Mouse (Mus musculus) intestine, embryonic 15.5 days (tissue): ENCODE data around the gene Pym1. TPM values are rescaled to one million over a fixed set of nuclear protein-coding genes. Genes with fewer than 3 reads are reported as not detected.

ENCODE experiments used
- ATAC-seq: fragments of 200-750 bp; cut with Nextera tagmentation; 2 replicates; pipeline ENCODE4 v1.8.0; 2017; ENCODE audit warnings: moderate TSS enrichment, moderate library complexity
- H3K27ac ChIP-seq: fragments of 300-500 bp; sonication (generic); 2 replicates; pipeline ENCODE4 v1.5.1; 2015; ENCODE audit warnings: mild to moderate bottlenecking, inconsistent platforms
- H3K27me3 ChIP-seq: fragments of 300-500 bp; sonication (generic); replicated peaks from 2 replicates; pipeline ENCODE4 v1.6.1; 2015; ENCODE audit warnings: inconsistent platforms
- H3K36me3 ChIP-seq: fragments of 300-500 bp; sonication (generic); 2 replicates; pipeline ENCODE4 v1.6.1; 2015; ENCODE audit warnings: inconsistent platforms
- H3K4me1 ChIP-seq: fragments of 300-500 bp; sonication (generic); replicated peaks from 2 replicates; pipeline ENCODE4 v1.6.1; 2015; ENCODE audit warnings: inconsistent platforms
- H3K4me2 ChIP-seq: fragments of 300-500 bp; sonication (generic); replicated peaks from 2 replicates; pipeline ENCODE4 v1.6.1; 2015; ENCODE audit warnings: mild to moderate bottlenecking, inconsistent platforms
- H3K4me3 ChIP-seq: fragments of 300-500 bp; sonication (generic); replicated peaks from 2 replicates; pipeline ENCODE4 v1.5.1; 2015; ENCODE audit warnings: inconsistent platforms
- H3K9ac ChIP-seq: fragments of 300-500 bp; sonication (generic); 2 replicates; pipeline ENCODE4 v1.6.1; 2015; ENCODE audit warnings: inconsistent platforms
- H3K9me3 ChIP-seq: fragments of 300-500 bp; sonication (generic); 2 replicates; pipeline ENCODE4 v1.6.1; 2016; ENCODE audit warnings: inconsistent platforms
- WGBS: fragments of 180-500 bp; shearing (Covaris S2); methylation state at CpG from one replicate; pipeline ENCODE4 v1.1.7; 2015; 5-methylcytosine and 5-hydroxymethylcytosine counted together
- polyA plus RNA-seq: library from polyadenylated mRNA; unstranded; fragments of >200 nt; fragmentation: Nextera tagmentation; extraction: Ambion mirVana; gene quantifications from 2 replicates; pipeline ENCODE4 v1.2.1, GENCODE M21; 2015

Gene Pym1
- polyA plus RNA-seq, 1 experiment from 2014 or later: 32.9 TPM

GRCm38 (mm10) chr10:128748252-128748864, 669 bp downstream of the Pym1 start:
- Histone ChIP-seq H3K27ac (peak overlapping the region; percentile 96), H3K27me3 (no peaks in the 10 kb centered on the region), H3K9ac (peak overlapping the region; percentile 69), H3K36me3 (no peaks in the 10 kb centered on the region; the same call in 1 of the 2 replicates), H3K9me3 (no peaks in the 10 kb centered on the region), H3K4me1 (peaks cover 12% of the 10 kb centered on the region), H3K4me3 (peak overlapping the region; percentile 71), H3K4me2 (peak overlapping the region; percentile 86)
- WGBS: under 1% methylated on average over 37 of the region's 37 CpGs
- peak; percentile 90 for ATAC-seq

GRCm38 (mm10) chr10:128772895-128773294, 25.2 kb downstream of the Pym1 start:
- H3K36me3 ChIP-seq: no peaks in the 10 kb centered on the region
- no peaks in the 10 kb centered on the region for H3K4me1 ChIP-seq
- WGBS: 82% methylated on average over 2 of the region's 2 CpGs
- no peak overlapping the region for H3K9ac ChIP-seq
- no peak overlapping the region for H3K4me2 ChIP-seq
- no peaks in the 10 kb centered on the region for H3K27me3 ChIP-seq
- ATAC-seq: no peak
- no peak overlapping the region for H3K27ac ChIP-seq
- H3K4me3 ChIP-seq: no peak overlapping the region
- H3K9me3 ChIP-seq: no peaks in the 10 kb centered on the region

GRCm38 (mm10) chr10:128773685-128774084, 26.0 kb downstream of the Pym1 start:
- no peak for ATAC-seq
- no peaks in the 10 kb centered on the region for H3K36me3 ChIP-seq
- no peaks in the 10 kb centered on the region for H3K27me3 ChIP-seq
- no peak overlapping the region for H3K27ac ChIP-seq
- H3K4me1 ChIP-seq: no peaks in the 10 kb centered on the region
- no peaks in the 10 kb centered on the region for H3K9me3 ChIP-seq
- 24% methylated on average over 5 of the region's 5 CpGs for WGBS
- no peak overlapping the region for H3K9ac ChIP-seq
- no peak overlapping the region for H3K4me2 ChIP-seq
- no peak overlapping the region for H3K4me3 ChIP-seq

GRCm38 (mm10) chr10:128778441-128778840, 30.8 kb downstream of the Pym1 start:
- H3K36me3 ChIP-seq: no peaks in the 10 kb centered on the region

DNA sequence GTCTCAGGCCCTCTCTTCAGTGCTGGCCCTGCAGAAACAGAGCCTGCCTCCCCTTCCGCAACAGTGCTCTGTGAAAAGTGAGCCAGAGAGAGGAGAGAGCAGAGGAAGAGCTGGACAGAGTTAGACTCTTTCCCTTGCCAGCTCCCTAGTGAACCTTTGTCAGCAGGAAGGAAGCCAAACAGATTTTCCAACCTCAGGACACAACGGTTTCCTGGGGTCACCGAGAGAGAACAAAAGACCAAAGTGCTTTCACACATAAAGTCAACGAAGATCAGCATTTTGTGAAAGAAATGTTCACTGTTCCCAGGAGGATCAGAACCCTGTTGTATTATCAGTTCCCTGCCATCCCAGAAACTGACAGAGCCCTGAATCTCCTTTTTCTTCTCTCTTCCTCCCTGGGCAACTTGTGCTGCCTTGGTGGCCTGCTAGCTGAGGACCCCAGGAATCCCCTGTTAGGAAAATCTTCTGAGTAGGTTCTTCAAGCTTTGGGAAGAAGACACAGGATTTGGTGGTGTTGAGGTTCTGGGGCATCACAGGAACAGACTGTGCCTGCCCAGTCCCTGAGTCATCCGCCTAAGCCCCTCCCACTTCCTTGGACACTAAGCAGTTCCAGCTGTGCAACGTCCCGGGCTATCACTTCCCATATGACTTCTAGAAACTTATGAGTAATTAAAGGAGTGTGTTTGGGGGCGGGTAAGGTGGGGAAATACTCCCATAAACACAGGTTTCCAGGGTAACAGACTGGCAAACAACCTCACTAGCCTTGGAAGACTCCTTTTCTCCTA, 31.5 kb downstream of the Pym1 start:
- Histone ChIP-seq H3K36me3 (no peaks in the 10 kb centered on the region), H3K27me3 (no peaks in the 10 kb centered on the region), H3K27ac (peak overlapping the region; percentile 80), H3K4me2 (peak overlapping the region; percentile 22; the same call in 1 of the 2 replicates), H3K4me3 (no peak overlapping the region), H3K9ac (no peak overlapping the region), H3K9me3 (peaks cover 5% of the 10 kb centered on the region; the same call in 1 of the 2 replicates), H3K4me1 (0 out of 2 replicates have a peak, but pooled peaks cover 7% of the 10 kb centered on the region)
- WGBS: 27% methylated on average over 8 of the region's 8 CpGs
- peak; percentile 96 for ATAC-seq

More at GRCm38 (mm10) chr10:128778441-128778840, 30.8 kb downstream of the Pym1 start:
- Histone ChIP-seq H3K4me3 (no peak overlapping the region), H3K4me2 (no peak overlapping the region), H3K9me3 (no peaks in the 10 kb centered on the region), H3K9ac (no peak overlapping the region), H3K27ac (peak overlapping the region; percentile 80), H3K27me3 (no peaks in the 10 kb centered on the region), H3K4me1 (0 out of 2 replicates have a peak, but pooled peaks cover 7% of the 10 kb centered on the region)
- WGBS: 93% methylated on average over 2 of the region's 2 CpGs
- ATAC-seq: no peak

- 0 out of 2 replicates have a peak, but pooled peaks cover 7% of the 10 kb centered on the region for H3K4me1 ChIP-seq
These were observed 32.5 kb downstream of the Pym1 start for GRCm38 (mm10) chr10:128780200-128780599.

GRCm38 (mm10) chr10:128790398-128791124, 42.9 kb downstream of the Pym1 start, which contains the start of gene Mmp19:
TSS of gene Mmp19 (plus strand) at chr10:128790910.
- H3K36me3 ChIP-seq: no peaks in the 10 kb centered on the region
- no peaks in the 10 kb centered on the region for H3K27me3 ChIP-seq
- no peaks in the 10 kb centered on the region for H3K4me1 ChIP-seq
- no peak within 1 kb of the TSS for H3K9ac ChIP-seq
- no peak within 1 kb of the TSS for H3K27ac ChIP-seq
- WGBS: 63% methylated on average over 7 of the region's 7 CpGs
- no peaks in the 10 kb centered on the region for H3K9me3 ChIP-seq
- H3K4me2 ChIP-seq: no peak within 1 kb of the TSS
- no peak for ATAC-seq
- H3K4me3 ChIP-seq: no peak within 1 kb of the TSS

More at GRCm38 (mm10) chr10:128780200-128780599, 32.5 kb downstream of the Pym1 start:
- no peak for ATAC-seq
- H3K27me3 ChIP-seq: no peaks in the 10 kb centered on the region
- peaks cover 7% of the 10 kb centered on the region; the same call in 1 of the 2 replicates for H3K9me3 ChIP-seq
- no peak overlapping the region for H3K4me2 ChIP-seq
- H3K9ac ChIP-seq: no peak overlapping the region
- H3K27ac ChIP-seq: no peak overlapping the region
- H3K36me3 ChIP-seq: no peaks in the 10 kb centered on the region
- no peak overlapping the region for H3K4me3 ChIP-seq
- WGBS: 86% methylated on average over 1 of the region's 1 CpGs

GRCm38 (mm10) chr10:128792041-128792440, 44.4 kb downstream of the Pym1 start:
- ATAC-seq: no peak
- Histone ChIP-seq H3K4me1 (no peaks in the 10 kb centered on the region), H3K27ac (no peak overlapping the region), H3K4me2 (no peak overlapping the region), H3K9ac (no peak overlapping the region), H3K36me3 (no peaks in the 10 kb centered on the region), H3K9me3 (no peaks in the 10 kb centered on the region), H3K4me3 (no peak overlapping the region), H3K27me3 (no peaks in the 10 kb centered on the region)

DNA sequence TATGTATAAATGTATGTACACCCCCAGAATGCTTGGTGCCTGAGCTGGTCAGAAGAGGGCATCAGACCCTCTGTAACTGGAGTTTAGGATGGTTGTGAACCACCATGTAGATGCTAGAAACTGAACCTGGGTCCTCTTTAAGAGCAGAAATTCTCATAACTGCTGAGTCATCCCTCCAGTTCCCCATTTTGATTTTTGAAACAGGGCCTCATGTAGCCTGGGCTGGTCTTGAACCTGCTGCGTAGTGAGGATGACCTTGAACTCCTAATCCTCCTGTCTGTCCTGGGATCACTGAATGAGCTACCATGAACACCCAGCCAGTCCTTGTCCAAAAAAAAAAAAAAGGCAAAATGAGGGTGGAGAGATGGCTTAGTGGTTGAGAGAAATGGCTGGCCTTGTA, 45.6 kb downstream of the Pym1 start:
- Histone ChIP-seq H3K27ac (no peak overlapping the region), H3K4me2 (no peak overlapping the region), H3K4me1 (no peaks in the 10 kb centered on the region), H3K27me3 (no peaks in the 10 kb centered on the region), H3K9ac (no peak overlapping the region), H3K9me3 (no peaks in the 10 kb centered on the region), H3K36me3 (no peaks in the 10 kb centered on the region), H3K4me3 (no peak overlapping the region)
- whole genome bisulfite sequencing: 85% methylated on average over 1 of the region's 1 CpGs
- ATAC-seq: no peak

DNA sequence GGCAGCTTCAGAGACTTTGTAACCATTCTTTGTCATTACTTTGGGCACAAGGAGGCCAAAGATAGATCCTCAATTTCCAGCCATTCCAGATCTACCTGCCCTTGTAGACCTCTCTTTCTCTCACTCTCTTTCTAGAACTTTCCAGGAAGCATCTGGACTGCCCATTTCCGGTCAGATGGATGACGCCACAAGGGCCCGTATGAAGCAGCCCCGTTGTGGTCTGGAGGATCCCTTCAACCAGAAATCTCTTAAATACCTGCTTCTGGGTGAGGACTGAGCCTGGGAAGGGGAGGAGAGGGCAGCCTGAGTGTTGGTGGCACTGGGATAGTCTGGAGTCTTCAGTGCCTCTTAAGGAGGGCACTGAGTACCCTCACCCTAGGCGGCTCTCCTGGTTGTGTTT, 46.7 kb downstream of the Pym1 start:
- no peak overlapping the region for H3K9ac ChIP-seq
- H3K4me1 ChIP-seq: no peaks in the 10 kb centered on the region
- no peak overlapping the region for H3K4me2 ChIP-seq
- WGBS: 85% methylated on average over 5 of the region's 5 CpGs
- H3K27ac ChIP-seq: no peak overlapping the region
- no peaks in the 10 kb centered on the region for H3K36me3 ChIP-seq
- no peaks in the 10 kb centered on the region for H3K9me3 ChIP-seq
- no peak overlapping the region for H3K4me3 ChIP-seq
- no peaks in the 10 kb centered on the region for H3K27me3 ChIP-seq
- no peak for ATAC-seq

DNA sequence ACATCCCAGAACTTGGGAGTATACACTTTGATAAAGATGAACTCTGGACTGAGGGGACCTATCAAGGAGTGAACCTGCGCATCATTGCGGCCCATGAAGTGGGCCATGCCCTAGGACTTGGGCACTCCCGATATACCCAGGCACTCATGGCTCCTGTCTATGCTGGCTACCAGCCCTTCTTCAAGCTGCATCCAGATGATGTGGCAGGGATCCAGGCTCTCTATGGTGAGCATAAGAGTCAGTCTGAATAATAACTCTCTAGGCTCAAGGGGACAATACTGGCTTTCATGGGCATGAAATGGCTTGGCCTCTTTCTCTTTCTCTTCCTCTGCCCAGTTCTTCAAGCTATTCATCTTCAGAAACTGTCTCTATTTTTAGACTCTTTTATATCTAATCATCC, 47.9 kb downstream of the Pym1 start:
- no peak overlapping the region for H3K27ac ChIP-seq
- WGBS: 89% methylated on average over 3 of the region's 3 CpGs
- no peaks in the 10 kb centered on the region for H3K36me3 ChIP-seq
- no peak overlapping the region for H3K4me3 ChIP-seq
- ATAC-seq: no peak
- no peak overlapping the region for H3K9ac ChIP-seq
- no peaks in the 10 kb centered on the region for H3K9me3 ChIP-seq
- H3K27me3 ChIP-seq: no peaks in the 10 kb centered on the region
- no peak overlapping the region for H3K4me2 ChIP-seq
- H3K4me1 ChIP-seq: no peaks in the 10 kb centered on the region

DNA sequence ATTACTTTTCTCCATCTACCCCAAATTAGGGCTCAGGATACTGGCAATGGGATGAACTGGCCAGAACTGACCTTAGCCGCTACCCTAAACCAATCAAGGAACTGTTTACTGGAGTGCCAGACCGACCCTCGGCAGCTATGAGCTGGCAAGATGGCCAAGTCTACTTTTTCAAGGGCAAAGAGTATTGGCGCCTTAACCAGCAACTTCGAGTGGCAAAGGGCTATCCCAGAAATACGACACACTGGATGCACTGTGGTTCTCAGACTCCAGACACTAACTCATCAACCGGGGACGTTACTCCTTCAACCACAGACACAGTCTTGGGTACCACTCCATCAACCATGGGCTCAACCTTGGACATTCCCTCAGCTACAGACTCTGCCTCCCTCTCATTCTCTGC, 51.0 kb downstream of the Pym1 start:
- no peak for ATAC-seq
- Histone ChIP-seq H3K4me2 (no peak overlapping the region), H3K9ac (no peak overlapping the region), H3K9me3 (no peaks in the 10 kb centered on the region), H3K36me3 (peaks cover 4% of the 10 kb centered on the region; the same call in 1 of the 2 replicates), H3K4me1 (peaks cover 10% of the 10 kb centered on the region), H3K4me3 (no peak overlapping the region), H3K27me3 (no peaks in the 10 kb centered on the region), H3K27ac (no peak overlapping the region)
- 95% methylated on average over 8 of the region's 8 CpGs for WGBS
